ENCODE assay signal across 22 mouse cellular contexts in genomic region chr12:26617969-26618368, GRCm38 (mm10).
A peak's percentile ranks its signal among the peaks of the same experiment; 100 is the strongest.
DNase-seq lines count a peak whose midpoint lies in the region; ATAC-seq and TF ChIP-seq lines count a peak whose summit lies in the region.
"Had no signal": no experiment of that assay in that cellular context is flagged by ENCODE, and none has a peak within 500 bp of the region (broad histone marks: within the 10 kb centered on the region; RNA-seq: fewer than 3 reads in every experiment).

No protein-coding gene starts in this region.

- peaks cover 32% of the 10 kb centered on the region for H3K4me1 ChIP-seq in embryonic facial prominence, embryonic 10.5 days
- peaks cover 34% of the 10 kb centered on the region for H3K4me1 ChIP-seq in embryonic facial prominence, embryonic 12.5 days
- H3K4me1 ChIP-seq in limb, embryonic 10.5 days, result peaks cover 34% of the 10 kb centered on the region
- peaks cover 30% of the 10 kb centered on the region for H3K4me1 ChIP-seq in limb, embryonic 14.5 days (ENCODE audit: control insufficient read depth, insufficient read depth, low read length)
- 0 out of 2 replicates have a peak, but pooled peaks cover 6% of the 10 kb centered on the region for H3K4me1 ChIP-seq in hindbrain, postnatal 0 days (ENCODE audit: insufficient read depth, low read length)

- H3K27me3 ChIP-seq in embryonic facial prominence, embryonic 10.5 days (replicated peaks; ENCODE audit: low read depth, poor library complexity, severe bottlenecking), result no peaks in the 10 kb centered on the region
- no peaks in the 10 kb centered on the region for H3K27me3 ChIP-seq in embryonic facial prominence, embryonic 12.5 days
- no peaks in the 10 kb centered on the region for H3K27me3 ChIP-seq in limb, embryonic 10.5 days (ENCODE audit: low read depth, poor library complexity, severe bottlenecking)
- no peaks in the 10 kb centered on the region for H3K27me3 ChIP-seq in limb, embryonic 14.5 days (ENCODE audit: control insufficient read depth, insufficient read depth, low read length)
- no peaks in the 10 kb centered on the region for H3K27me3 ChIP-seq in hindbrain, postnatal 0 days (ENCODE audit: insufficient read depth, low read length)
- H3K27me3 ChIP-seq: CH12.LX; heart, embryonic 15.5 days; hindbrain, embryonic 13.5 days; Patski had no signal

- H3K4me3 ChIP-seq in embryonic facial prominence, embryonic 10.5 days, result no peak overlapping the region
- no peak overlapping the region for H3K4me3 ChIP-seq in embryonic facial prominence, embryonic 12.5 days
- H3K4me3 ChIP-seq in limb, embryonic 10.5 days, result no peak overlapping the region
- no peak overlapping the region for H3K4me3 ChIP-seq in limb, embryonic 14.5 days (replicated peaks; ENCODE audit: low read length)
- no peak overlapping the region for H3K4me3 ChIP-seq in hindbrain, postnatal 0 days (ENCODE audit: low read length)
- H3K4me3 ChIP-seq: erythroblast, embryonic 14.5 days; forebrain, embryonic 10.5 days; heart, adult 2 months; heart, embryonic 15.5 days; hindbrain, embryonic 13.5 days had no signal

- WGBS in embryonic facial prominence, embryonic 10.5 days, result 78% methylated on average over 3 of the region's 3 CpGs
- WGBS in embryonic facial prominence, embryonic 12.5 days, result 32% methylated on average over 3 of the region's 3 CpGs
- 76% methylated on average over 3 of the region's 3 CpGs for WGBS in limb, embryonic 10.5 days
- WGBS in limb, embryonic 14.5 days, result 20% methylated on average over 3 of the region's 3 CpGs
- 76% methylated on average over 3 of the region's 3 CpGs for WGBS in hindbrain, postnatal 0 days

- H3K36me3 ChIP-seq in embryonic facial prominence, embryonic 10.5 days (replicated peaks), result no peaks in the 10 kb centered on the region
- H3K36me3 ChIP-seq in embryonic facial prominence, embryonic 12.5 days, result no peaks in the 10 kb centered on the region
- no peaks in the 10 kb centered on the region for H3K36me3 ChIP-seq in limb, embryonic 10.5 days
- no peaks in the 10 kb centered on the region for H3K36me3 ChIP-seq in limb, embryonic 14.5 days (ENCODE audit: control insufficient read depth, insufficient read depth, low read length)
- no peaks in the 10 kb centered on the region for H3K36me3 ChIP-seq in hindbrain, postnatal 0 days (ENCODE audit: insufficient read depth, low read length)
- H3K36me3 ChIP-seq: forebrain, embryonic 10.5 days; heart, embryonic 15.5 days; hindbrain, embryonic 13.5 days had no signal

- no peak for DNase-seq in embryonic facial prominence, embryonic 10.5 days (ENCODE audit: low spot score)
- no peak for DNase-seq in limb, embryonic 10.5 days (ENCODE audit: low spot score)
- DNase-seq in limb, embryonic 14.5 days (ENCODE audit: low spot score), result peak; percentile 46
- no peak for DNase-seq in left cerebral cortex, adult 18-20 months (ENCODE audit: low spot score in 2 of 2)
- DNase-seq in hindbrain, postnatal 0 days (ENCODE audit: low spot score), result no peak
- DNase-seq: adrenal gland, postnatal 14 days; cerebellum, adult 11-12 months; cerebellum, adult 9-10 months; cerebellum, postnatal 25 days; gastrocnemius, postnatal 10 days; heart, adult 2 months; heart, postnatal 14 days had no signal

- no peaks in the 10 kb centered on the region for H3K9me3 ChIP-seq in embryonic facial prominence, embryonic 10.5 days
- no peaks in the 10 kb centered on the region for H3K9me3 ChIP-seq in embryonic facial prominence, embryonic 12.5 days
- H3K9me3 ChIP-seq in limb, embryonic 10.5 days (replicated peaks), result no peaks in the 10 kb centered on the region
- H3K9me3 ChIP-seq in limb, embryonic 14.5 days (ENCODE audit: control insufficient read depth, low read length), result no peaks in the 10 kb centered on the region
- no peaks in the 10 kb centered on the region for H3K9me3 ChIP-seq in hindbrain, postnatal 0 days (ENCODE audit: low read length)
- H3K9me3 ChIP-seq: forebrain, embryonic 10.5 days; heart, embryonic 15.5 days; hindbrain, embryonic 13.5 days had no signal

- H3K9ac ChIP-seq in embryonic facial prominence, embryonic 12.5 days, result no peak overlapping the region
- H3K9ac ChIP-seq in limb, embryonic 14.5 days (ENCODE audit: low read depth, low read length, severe bottlenecking), result no peak overlapping the region
- no peak overlapping the region for H3K9ac ChIP-seq in hindbrain, postnatal 0 days (replicated peaks; ENCODE audit: low read length)
- H3K9ac ChIP-seq: heart, embryonic 15.5 days; hindbrain, embryonic 13.5 days had no signal

- no peak for TF ChIP-seq POLR2A in limb, embryonic 14.5 days (IDR thresholded peaks at IDR 0.05; ENCODE audit: borderline replicate concordance, extremely low read depth, insufficient read depth, insufficient read length)

- no peak for ATAC-seq in embryonic facial prominence, embryonic 12.5 days (ENCODE audit: insufficient number of reproducible peaks, insufficient read depth, low FRiP score, low TSS enrichment)
- ATAC-seq in limb, embryonic 14.5 days (ENCODE audit: low FRiP score, low read depth), result no peak
- no peak for ATAC-seq in hindbrain, postnatal 0 days
- ATAC-seq: activated CD4-positive, CD25-positive, alpha-beta regulatory T cell, adult 4 months; forebrain, embryonic 16.5 days; Patski had no signal

- no peak overlapping the region for H3K4me2 ChIP-seq in embryonic facial prominence, embryonic 12.5 days (replicated peaks)
- no peak overlapping the region for H3K4me2 ChIP-seq in limb, embryonic 14.5 days (replicated peaks; ENCODE audit: low read depth, low read length, severe bottlenecking)
- H3K4me2 ChIP-seq in hindbrain, postnatal 0 days (ENCODE audit: low read depth, low read length), result no peak overlapping the region
- H3K4me2 ChIP-seq: heart, embryonic 11.5 days; heart, embryonic 15.5 days; hindbrain, embryonic 13.5 days had no signal

- TF ChIP-seq CTCF in hindbrain, postnatal 0 days (IDR thresholded peaks at IDR 0.05; ENCODE audit: low read depth), result no peak

- H3K27ac ChIP-seq in embryonic facial prominence, embryonic 10.5 days (replicated peaks), result peak overlapping the region; percentile 54; the same call in 1 of the 2 replicates
- H3K27ac ChIP-seq in embryonic facial prominence, embryonic 12.5 days, result peak overlapping the region; percentile 77
- H3K27ac ChIP-seq in limb, embryonic 10.5 days, result peak overlapping the region; percentile 5; the same call in 1 of the 2 replicates
- H3K27ac ChIP-seq in limb, embryonic 14.5 days (replicated peaks; ENCODE audit: low read depth, low read length), result peak overlapping the region; percentile 58; the same call in 1 of the 2 replicates
- H3K27ac ChIP-seq in hindbrain, postnatal 0 days, result no peak overlapping the region
- H3K27ac ChIP-seq: forebrain, embryonic 10.5 days; heart, adult 2 months; heart, embryonic 15.5 days; hindbrain, embryonic 13.5 days had no signal
